Mouse (Mus musculus) olfactory bulb, adult 2 months (tissue): ENCODE measurements around the gene Ip6k1.

Experiments
- CTCF ChIP-seq: fragments of 200-500 bp; IDR thresholded peaks from 2 replicates; pipeline ENCODE4 v1.5.1; 2012; ENCODE audit warnings: low read depth, mild to moderate bottlenecking, low read length, moderate library complexity; ENCODE audit not compliant: insufficient read depth
- POLR2A ChIP-seq: fragments of 200-500 bp; IDR thresholded peaks from 2 replicates; pipeline ENCODE4 v1.6.1; 2012; ENCODE audit warnings: mild to moderate bottlenecking, low read depth, low read length, moderate library complexity; ENCODE audit not compliant: insufficient read depth

DNA sequence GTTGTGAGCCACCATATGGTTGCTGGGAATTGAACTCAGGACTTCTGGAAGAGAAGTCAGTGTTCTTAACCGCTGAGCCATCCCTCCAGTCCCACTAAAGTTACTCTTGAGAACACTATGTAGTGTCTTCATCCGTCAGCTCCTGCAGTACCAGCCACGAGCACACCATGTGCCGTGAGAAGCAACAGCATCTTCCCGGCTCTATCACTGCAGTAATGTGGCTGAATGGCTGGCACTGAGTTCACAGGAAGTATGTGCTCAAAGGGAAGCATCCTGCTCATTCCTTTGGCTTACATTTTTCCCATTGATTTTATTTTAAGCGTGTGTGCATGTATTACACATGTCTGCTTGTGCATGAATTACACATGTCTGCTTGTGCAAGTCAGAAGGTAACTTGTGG is 34.9 kb upstream of the Ip6k1 start:
- TF ChIP-seq POLR2A (no peak), CTCF (no peak)
